Mouse (Mus musculus): Measurements from ENCODE around the gene Osmr. TPM values are rescaled to one million over a fixed set of nuclear protein-coding genes. Genes with fewer than 3 reads are reported as not detected.
"Not testable (repeated sequence)": the region's sequence is repeated elsewhere in the genome, so short reads cannot be mapped to it uniquely, and the experiment has no call there.

Gene Osmr
- polyA plus RNA-seq, 1 experiment from 2014 or later = 2.0 TPM

DNA sequence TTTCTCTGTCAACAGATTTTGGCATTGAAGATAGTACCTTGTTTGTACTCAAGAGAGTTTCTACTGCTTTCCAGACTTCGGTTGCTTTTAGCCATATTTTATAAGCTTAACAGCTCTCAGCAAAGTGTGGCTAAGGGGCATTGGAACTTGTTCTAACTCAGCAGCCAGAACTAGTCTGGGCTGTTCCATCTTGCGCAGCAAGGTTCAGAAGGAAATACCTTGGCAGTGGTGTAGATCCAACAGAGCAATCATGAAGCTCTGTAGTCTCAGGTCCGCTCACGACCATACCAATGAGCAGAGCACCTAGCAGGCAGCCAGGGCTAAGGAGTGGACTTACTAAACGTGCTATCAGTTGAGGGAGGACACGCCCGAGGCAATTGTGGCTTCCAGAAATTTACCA, 15.0 kb downstream of the Osmr start:
- Histone ChIP-seq H3K4me3 (no peak overlapping the region), H3K9ac (no peak overlapping the region), H3K27me3 (replicated peaks) (no peaks in the 10 kb centered on the region), H3K9me3 (replicated peaks) (no peaks in the 10 kb centered on the region), H3K27ac (ENCODE audit: poor library complexity, severe bottlenecking) (no peak overlapping the region), H3K4me1 (replicated peaks) (peaks cover 11% of the 10 kb centered on the region; the same call in 1 of the 2 replicates), H3K4me2 (no peak overlapping the region), H3K36me3 (no peaks in the 10 kb centered on the region)
- ATAC-seq (ENCODE audit: insufficient number of reproducible peaks, low FRiP score) = no peak
- WGBS = 81% methylated on average over 7 of the region's 7 CpGs

- 78% methylated on average over 4 of the region's 4 CpGs for WGBS
- H3K4me1 ChIP-seq (replicated peaks) = peaks cover 11% of the 10 kb centered on the region; the same call in 1 of the 2 replicates
- H3K27me3 ChIP-seq (replicated peaks) = no peaks in the 10 kb centered on the region
- no peak overlapping the region for H3K27ac ChIP-seq (ENCODE audit: poor library complexity, severe bottlenecking)
- no peak overlapping the region for H3K4me3 ChIP-seq
- H3K9me3 ChIP-seq (replicated peaks) = no peaks in the 10 kb centered on the region
- H3K9ac ChIP-seq = no peak overlapping the region
- H3K4me2 ChIP-seq = no peak overlapping the region
- H3K36me3 ChIP-seq = no peaks in the 10 kb centered on the region
- no peak for ATAC-seq (ENCODE audit: insufficient number of reproducible peaks, low FRiP score)
Measured at GRCm38 (mm10) chr15:6858871-6859270, 15.9 kb downstream of the Osmr start.

GRCm38 (mm10) chr15:6857270-6857905, 17.4 kb downstream of the Osmr start:
- H3K4me3 ChIP-seq = no peak overlapping the region
- no peaks in the 10 kb centered on the region for H3K9me3 ChIP-seq (replicated peaks)
- no peaks in the 10 kb centered on the region for H3K27me3 ChIP-seq (replicated peaks)
- no peak overlapping the region for H3K27ac ChIP-seq (ENCODE audit: poor library complexity, severe bottlenecking)
- ATAC-seq (ENCODE audit: insufficient number of reproducible peaks, low FRiP score) = no peak
- H3K4me1 ChIP-seq (replicated peaks) = peaks cover 11% of the 10 kb centered on the region; the same call in 1 of the 2 replicates
- 87% methylated on average over 9 of the region's 9 CpGs for WGBS
- H3K9ac ChIP-seq = no peak overlapping the region
- no peak overlapping the region for H3K4me2 ChIP-seq
- H3K36me3 ChIP-seq = no peaks in the 10 kb centered on the region

DNA sequence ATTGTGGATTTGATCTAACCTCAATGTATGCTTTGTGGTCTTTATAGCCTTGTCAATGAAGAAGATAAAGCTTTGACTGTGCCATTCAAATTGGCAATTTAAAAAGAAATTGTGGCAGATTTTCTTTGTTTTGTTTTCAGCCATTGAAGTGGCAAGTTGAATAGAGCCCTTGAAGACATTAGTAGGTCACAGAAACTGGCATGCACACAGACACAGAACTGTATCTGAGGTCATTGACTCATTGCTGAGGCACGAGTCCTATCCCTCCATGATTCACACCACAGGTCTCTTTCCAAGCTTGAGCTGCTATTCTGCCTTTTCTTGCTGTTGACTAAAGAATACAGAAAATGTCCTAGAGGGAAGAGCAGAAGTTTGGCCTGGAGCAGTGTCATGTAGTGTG, 24.9 kb downstream of the Osmr start:
- H3K9ac ChIP-seq = no peak overlapping the region
- H3K4me1 ChIP-seq (replicated peaks) = no peaks in the 10 kb centered on the region
- no peaks in the 10 kb centered on the region for H3K9me3 ChIP-seq (replicated peaks)
- no peak overlapping the region for H3K4me3 ChIP-seq
- H3K27me3 ChIP-seq (replicated peaks) = no peaks in the 10 kb centered on the region
- no peaks in the 10 kb centered on the region for H3K36me3 ChIP-seq
- no peak overlapping the region for H3K4me2 ChIP-seq
- no peak for ATAC-seq (ENCODE audit: insufficient number of reproducible peaks, low FRiP score)
- no peak overlapping the region for H3K27ac ChIP-seq (ENCODE audit: poor library complexity, severe bottlenecking)
- WGBS = 65% methylated on average over 1 of the region's 1 CpGs

DNA sequence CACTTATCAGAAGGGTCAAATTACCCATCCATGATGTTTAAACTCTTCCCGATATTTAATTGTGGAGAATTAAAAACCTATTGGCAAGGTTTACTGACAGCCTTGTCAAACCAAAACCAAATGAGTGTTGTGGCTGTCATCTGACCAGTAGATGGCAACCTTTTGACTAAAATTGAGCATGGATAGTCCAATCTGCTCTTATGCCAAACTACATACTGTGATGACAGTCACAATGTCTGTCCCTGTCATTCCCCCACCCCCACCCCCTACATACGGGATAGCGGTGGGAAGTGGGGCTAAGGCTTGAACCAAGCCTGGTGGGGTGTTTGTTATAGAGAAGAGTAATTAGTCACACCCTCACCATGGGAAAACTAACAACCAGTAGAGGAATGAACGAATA, 34.6 kb downstream of the Osmr start:
- 42% methylated on average over 4 of the region's 4 CpGs for WGBS
- no peaks in the 10 kb centered on the region for H3K36me3 ChIP-seq
- ATAC-seq (ENCODE audit: insufficient number of reproducible peaks, low FRiP score) = no peak
- no peak overlapping the region for H3K27ac ChIP-seq (ENCODE audit: poor library complexity, severe bottlenecking)
- H3K4me1 ChIP-seq (replicated peaks) = no peaks in the 10 kb centered on the region
- no peak overlapping the region for H3K4me2 ChIP-seq
- no peaks in the 10 kb centered on the region for H3K9me3 ChIP-seq (replicated peaks)
- H3K9ac ChIP-seq = no peak overlapping the region
- H3K4me3 ChIP-seq = no peak overlapping the region
- no peaks in the 10 kb centered on the region for H3K27me3 ChIP-seq (replicated peaks)

GRCm38 (mm10) chr15:6815807-6816206, 59.0 kb downstream of the Osmr start:
- no peak overlapping the region for H3K4me2 ChIP-seq
- no peaks in the 10 kb centered on the region for H3K4me1 ChIP-seq (replicated peaks)
- H3K27ac ChIP-seq (ENCODE audit: poor library complexity, severe bottlenecking) = no peak overlapping the region
- H3K9me3 ChIP-seq (replicated peaks) = 0 out of 2 replicates have a peak, but pooled peaks cover 5% of the 10 kb centered on the region
- ATAC-seq (ENCODE audit: insufficient number of reproducible peaks, low FRiP score) = no peak
- H3K36me3 ChIP-seq = no peaks in the 10 kb centered on the region
- 57% methylated on average over 4 of the region's 4 CpGs for WGBS
- no peak overlapping the region for H3K4me3 ChIP-seq
- H3K9ac ChIP-seq = no peak overlapping the region
- no peaks in the 10 kb centered on the region for H3K27me3 ChIP-seq (replicated peaks)

- 97% methylated on average over 8 of the region's 8 CpGs for WGBS
- not testable (repeated sequence) for H3K27me3 ChIP-seq (replicated peaks); H3K4me3 ChIP-seq; H3K9me3 ChIP-seq (replicated peaks); H3K4me1 ChIP-seq (replicated peaks); H3K27ac ChIP-seq (ENCODE audit: poor library complexity, severe bottlenecking); H3K9ac ChIP-seq; H3K4me2 ChIP-seq; ATAC-seq (ENCODE audit: insufficient number of reproducible peaks, low FRiP score)
- peaks cover 31% of the 10 kb centered on the region for H3K36me3 ChIP-seq
Measured at GRCm38 (mm10) chr15:6801212-6801611, 73.6 kb downstream of the Osmr start.

DNA sequence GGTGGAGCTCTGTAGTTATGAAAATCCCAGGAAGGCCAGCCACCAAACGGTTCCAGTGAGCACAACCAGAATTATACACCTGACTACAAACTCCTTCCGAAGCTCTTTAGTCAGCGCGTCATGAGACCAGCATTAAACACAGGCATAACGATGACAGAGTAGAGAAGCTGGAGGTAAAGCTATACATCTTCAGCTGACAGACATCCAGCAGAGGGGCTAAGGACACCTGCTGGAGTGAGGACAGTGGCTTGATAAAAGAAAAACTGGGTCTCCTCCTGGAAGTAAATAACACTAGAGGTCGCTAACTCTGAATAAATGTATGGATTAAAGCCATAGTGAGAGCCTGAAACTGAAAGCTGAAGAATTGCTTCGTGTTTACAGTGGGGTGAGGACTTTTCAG, 81.9 kb downstream of the Osmr start:
- H3K4me3 ChIP-seq = no peak overlapping the region
- no peak overlapping the region for H3K4me2 ChIP-seq
- peaks cover 80% of the 10 kb centered on the region for H3K36me3 ChIP-seq
- no peak overlapping the region for H3K27ac ChIP-seq (ENCODE audit: poor library complexity, severe bottlenecking)
- no peaks in the 10 kb centered on the region for H3K4me1 ChIP-seq (replicated peaks)
- no peak overlapping the region for H3K9ac ChIP-seq
- 86% methylated on average over 7 of the region's 7 CpGs for WGBS
- ATAC-seq (ENCODE audit: insufficient number of reproducible peaks, low FRiP score) = no peak
- no peaks in the 10 kb centered on the region for H3K9me3 ChIP-seq (replicated peaks)
- H3K27me3 ChIP-seq (replicated peaks) = no peaks in the 10 kb centered on the region

GRCm38 (mm10) chr15:6791648-6792047, 83.1 kb downstream of the Osmr start:
- Histone ChIP-seq H3K27me3 (replicated peaks) (no peaks in the 10 kb centered on the region), H3K9ac (no peak overlapping the region), H3K4me2 (no peak overlapping the region), H3K9me3 (replicated peaks) (no peaks in the 10 kb centered on the region), H3K4me3 (no peak overlapping the region), H3K27ac (ENCODE audit: poor library complexity, severe bottlenecking) (no peak overlapping the region), H3K4me1 (replicated peaks) (no peaks in the 10 kb centered on the region), H3K36me3 (peaks cover 80% of the 10 kb centered on the region)
- WGBS = 92% methylated on average over 11 of the region's 11 CpGs
- ATAC-seq (ENCODE audit: insufficient number of reproducible peaks, low FRiP score) = no peak

- Histone ChIP-seq H3K27me3 (replicated peaks) (no peaks in the 10 kb centered on the region), H3K4me1 (replicated peaks) (no peaks in the 10 kb centered on the region), H3K4me2 (no peak overlapping the region), H3K9ac (no peak overlapping the region), H3K27ac (ENCODE audit: poor library complexity, severe bottlenecking) (no peak overlapping the region), H3K9me3 (replicated peaks) (no peaks in the 10 kb centered on the region), H3K4me3 (no peak overlapping the region), H3K36me3 (peaks cover 77% of the 10 kb centered on the region)
- WGBS = 93% methylated on average over 7 of the region's 7 CpGs
- ATAC-seq (ENCODE audit: insufficient number of reproducible peaks, low FRiP score) = no peak
Measured at GRCm38 (mm10) chr15:6790011-6790410, 84.8 kb downstream of the Osmr start.

GRCm38 (mm10) chr15:6787236-6787635, 87.5 kb downstream of the Osmr start:
- no peak overlapping the region for H3K27ac ChIP-seq (ENCODE audit: poor library complexity, severe bottlenecking)
- H3K4me1 ChIP-seq (replicated peaks) = no peaks in the 10 kb centered on the region
- no peak overlapping the region for H3K4me2 ChIP-seq
- H3K27me3 ChIP-seq (replicated peaks) = no peaks in the 10 kb centered on the region
- H3K9me3 ChIP-seq (replicated peaks) = no peaks in the 10 kb centered on the region
- H3K36me3 ChIP-seq = peaks cover 69% of the 10 kb centered on the region
- no peak overlapping the region for H3K4me3 ChIP-seq
- no peak for ATAC-seq (ENCODE audit: insufficient number of reproducible peaks, low FRiP score)
- 92% methylated on average over 10 of the region's 10 CpGs for WGBS
- H3K9ac ChIP-seq = no peak overlapping the region

DNA sequence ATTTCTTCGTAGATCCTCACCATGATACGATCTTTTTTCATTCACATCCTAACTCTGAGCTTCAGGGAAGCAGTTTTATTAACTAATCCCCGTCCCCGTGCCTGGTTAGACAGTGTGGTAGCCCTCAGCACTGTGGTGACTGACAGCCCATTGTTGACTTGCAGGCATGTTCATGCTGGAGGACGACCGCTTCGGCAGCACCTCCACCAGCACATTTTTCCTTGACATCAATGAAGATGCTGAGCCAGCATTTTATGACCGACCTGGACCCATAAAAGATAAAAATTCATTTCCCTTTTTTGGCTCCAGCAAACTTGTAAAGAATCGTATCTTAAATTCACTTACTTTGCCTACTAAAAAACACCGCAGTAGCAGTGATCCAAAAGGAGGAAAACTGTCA, 88.6 kb downstream of the Osmr start:
- Histone ChIP-seq H3K27me3 (replicated peaks) (no peaks in the 10 kb centered on the region), H3K4me2 (no peak overlapping the region), H3K27ac (ENCODE audit: poor library complexity, severe bottlenecking) (no peak overlapping the region), H3K4me1 (replicated peaks) (no peaks in the 10 kb centered on the region), H3K4me3 (no peak overlapping the region), H3K9me3 (replicated peaks) (no peaks in the 10 kb centered on the region), H3K9ac (no peak overlapping the region), H3K36me3 (peaks cover 66% of the 10 kb centered on the region)
- WGBS = 92% methylated on average over 10 of the region's 10 CpGs
- no peak for ATAC-seq (ENCODE audit: insufficient number of reproducible peaks, low FRiP score)
